Mouse (Mus musculus) stomach, embryonic 16.5 days (tissue): ENCODE measurements around the gene Ctdnep1. TPM values are rescaled to one million over a fixed set of nuclear protein-coding genes. Genes with fewer than 3 reads are reported as not detected.

Source experiments
- ATAC-seq: fragments of 200-750 bp; cut with Nextera tagmentation; 2 replicates; pipeline ENCODE4 v1.8.0; 2017; ENCODE audit warnings: moderate number of reproducible peaks, moderate TSS enrichment; ENCODE audit not compliant: insufficient read depth, low FRiP score
- H3K27ac ChIP-seq: fragments of 300-500 bp; sonication (generic); 2 replicates; pipeline ENCODE4 v1.5.1; 2014; ENCODE audit warnings: low read length
- H3K27me3 ChIP-seq: fragments of 300-500 bp; sonication (generic); 2 replicates; pipeline ENCODE4 v1.6.1; 2014; ENCODE audit warnings: low read length, control low read depth, mixed read lengths; ENCODE audit not compliant: control insufficient read depth, insufficient read depth
- H3K36me3 ChIP-seq: fragments of 300-500 bp; sonication (generic); 2 replicates; pipeline ENCODE4 v1.6.1; 2014; ENCODE audit warnings: low read length; ENCODE audit not compliant: control insufficient read depth, insufficient read depth
- H3K4me1 ChIP-seq: fragments of 300-500 bp; sonication (generic); 2 replicates; pipeline ENCODE4 v1.6.1; 2014; ENCODE audit warnings: low read length, control low read depth, mixed read lengths; ENCODE audit not compliant: control insufficient read depth, insufficient read depth
- H3K4me2 ChIP-seq: fragments of 300-500 bp; sonication (generic); 2 replicates; pipeline ENCODE4 v1.6.1; 2014; ENCODE audit warnings: low read depth, low read length, mixed read lengths
- H3K4me3 ChIP-seq: fragments of 300-500 bp; sonication (generic); replicated peaks from 2 replicates; pipeline ENCODE4 v1.5.1; 2014; ENCODE audit warnings: mild to moderate bottlenecking, low read length
- H3K9ac ChIP-seq: fragments of 300-500 bp; sonication (generic); 2 replicates; pipeline ENCODE4 v1.6.1; 2014; ENCODE audit warnings: low read length
- H3K9me3 ChIP-seq: fragments of 300-500 bp; sonication (generic); replicated peaks from 2 replicates; pipeline ENCODE4 v1.6.1; 2016; ENCODE audit warnings: low read length, control low read depth; ENCODE audit not compliant: control insufficient read depth
- WGBS: fragments of 180-500 bp; shearing (Covaris S2); extraction: QIAGEN DNeasy Blood & Tissue Kit; methylation state at CpG from one replicate; pipeline ENCODE4 v1.1.7; 2014; 5-methylcytosine and 5-hydroxymethylcytosine counted together
- polyA plus RNA-seq: library from polyadenylated mRNA; unstranded; fragments of >200 nt; fragmentation: Nextera tagmentation; extraction: Ambion mirVana; gene quantifications from 2 replicates; pipeline ENCODE4 v1.2.1, GENCODE M21; 2015

Gene Ctdnep1
- polyA plus RNA-seq, 1 experiment from 2014 or later, result 17.5 TPM

DNA sequence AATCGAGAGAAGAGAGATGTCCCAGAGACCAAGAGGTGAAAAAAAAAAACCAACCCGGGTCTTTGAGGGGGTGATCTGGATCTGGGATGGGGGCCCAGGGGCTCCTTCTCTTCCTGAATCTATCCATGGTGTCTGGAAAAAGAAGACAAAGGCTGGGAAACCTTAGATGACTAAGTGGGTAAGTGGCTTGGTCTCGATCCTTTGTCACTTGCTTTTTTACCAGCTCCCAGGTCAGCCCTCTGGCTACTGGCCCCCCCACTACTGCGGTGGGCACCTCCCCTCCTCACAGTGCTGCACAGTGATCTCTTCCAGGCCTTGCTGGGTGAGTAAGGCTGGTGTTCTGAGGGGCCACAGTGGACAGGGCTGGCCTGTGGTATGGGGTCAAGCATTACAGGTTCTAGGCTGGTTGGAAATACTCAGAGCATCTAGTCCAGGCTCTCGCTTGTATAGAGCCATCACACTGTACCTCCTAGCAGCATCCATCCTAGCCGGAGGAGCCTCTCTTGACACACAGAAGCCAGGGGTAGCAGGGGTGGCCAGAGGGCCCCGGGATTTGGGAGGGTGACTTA lies 36.3 kb downstream of the Ctdnep1 start:
- Histone ChIP-seq H3K27me3 (no peaks in the 10 kb centered on the region), H3K9me3 (no peaks in the 10 kb centered on the region), H3K4me1 (peaks cover 38% of the 10 kb centered on the region), H3K9ac (peak overlapping the region; percentile 92; the same call in 1 of the 2 replicates), H3K36me3 (peaks cover 6% of the 10 kb centered on the region), H3K4me2 (no peak overlapping the region), H3K27ac (no peak overlapping the region), H3K4me3 (no peak overlapping the region)
- WGBS, result 44% methylated on average over 7 of the region's 7 CpGs
- no peak for ATAC-seq

DNA sequence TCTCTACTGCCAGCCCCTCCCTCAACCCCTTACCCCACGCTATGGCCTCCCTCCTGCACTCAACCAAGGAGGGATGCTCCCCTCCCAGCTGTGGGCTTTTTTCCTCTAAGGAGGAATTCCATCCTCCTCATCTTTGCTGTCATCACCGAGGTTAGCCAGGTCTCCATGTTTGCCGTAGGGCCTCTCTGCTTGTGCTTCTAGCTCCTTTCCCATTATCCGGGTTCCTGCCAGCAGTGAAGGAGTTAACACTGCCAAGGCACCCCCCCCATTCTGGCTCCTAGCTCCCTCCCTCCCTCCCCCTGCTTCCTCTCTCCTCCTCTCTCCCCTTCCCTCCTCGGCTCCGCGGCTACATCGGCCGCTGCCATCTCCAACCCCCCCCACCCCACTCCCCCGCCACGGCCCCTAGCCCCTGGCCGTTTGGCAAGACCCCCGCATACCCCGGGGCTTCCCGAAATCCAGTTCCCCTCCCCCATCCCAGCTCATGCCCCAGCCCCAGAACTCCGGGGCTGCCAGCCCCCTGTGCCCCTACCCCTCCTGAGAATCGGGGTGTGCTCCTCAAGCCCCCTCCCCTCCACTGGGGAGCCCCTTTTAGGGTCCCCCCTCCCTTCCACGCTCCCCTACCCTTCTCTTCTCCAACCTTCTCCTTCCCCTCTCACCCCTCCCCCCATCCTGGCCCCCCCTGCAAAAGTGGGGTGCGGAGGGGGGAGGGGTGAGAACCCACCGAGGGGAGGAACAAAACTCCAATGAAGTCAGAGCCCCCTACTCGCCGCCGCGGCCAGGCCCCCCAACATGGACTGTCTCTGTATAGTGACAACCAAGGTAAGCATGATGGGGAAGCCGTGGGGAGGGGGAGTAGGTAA lies 37.4 kb downstream of the Ctdnep1 start:
- Histone ChIP-seq H3K4me3 (peak overlapping the region; percentile 68), H3K4me1 (peaks cover 40% of the 10 kb centered on the region), H3K4me2 (peak overlapping the region; percentile 91), H3K27ac (peak overlapping the region; percentile 83), H3K36me3 (no peaks in the 10 kb centered on the region), H3K9ac (peak overlapping the region; percentile 92), H3K9me3 (no peaks in the 10 kb centered on the region), H3K27me3 (no peaks in the 10 kb centered on the region)
- WGBS, result 2% methylated on average over 25 of the region's 25 CpGs
- ATAC-seq, result no peak

DNA sequence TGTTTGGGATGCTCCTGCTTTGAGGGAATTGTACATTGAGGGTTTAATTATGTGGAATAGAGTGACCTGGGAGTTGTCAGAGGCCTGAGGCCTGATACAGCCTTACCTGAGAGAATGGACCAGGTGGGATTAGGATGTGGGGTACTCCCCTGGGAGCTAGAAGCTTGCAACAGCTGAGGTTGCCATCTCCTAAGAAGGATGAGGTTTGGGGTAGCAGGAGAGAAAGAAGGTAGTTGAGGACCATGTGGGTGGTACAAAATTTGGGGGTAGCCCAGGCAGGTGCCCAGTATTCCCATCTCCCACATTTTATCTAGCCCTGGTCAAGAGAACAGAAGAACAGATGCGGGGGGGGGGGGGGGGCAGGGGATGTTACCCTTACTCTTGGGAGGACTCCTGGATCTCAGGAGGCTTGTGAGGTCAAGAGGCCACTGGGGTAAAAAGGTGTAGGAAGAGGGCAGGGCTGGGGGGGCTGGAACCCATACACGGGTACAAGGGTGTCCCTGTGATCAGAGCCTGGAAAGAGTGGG lies 38.6 kb downstream of the Ctdnep1 start:
- Histone ChIP-seq H3K27ac (peak overlapping the region; percentile 72), H3K36me3 (no peaks in the 10 kb centered on the region), H3K4me2 (peak overlapping the region; percentile 91), H3K4me3 (peak overlapping the region; percentile 68), H3K27me3 (no peaks in the 10 kb centered on the region), H3K4me1 (peaks cover 40% of the 10 kb centered on the region), H3K9me3 (no peaks in the 10 kb centered on the region), H3K9ac (peak overlapping the region; percentile 92)
- ATAC-seq, result no peak
- 33% methylated on average over 2 of the region's 2 CpGs for WGBS

DNA sequence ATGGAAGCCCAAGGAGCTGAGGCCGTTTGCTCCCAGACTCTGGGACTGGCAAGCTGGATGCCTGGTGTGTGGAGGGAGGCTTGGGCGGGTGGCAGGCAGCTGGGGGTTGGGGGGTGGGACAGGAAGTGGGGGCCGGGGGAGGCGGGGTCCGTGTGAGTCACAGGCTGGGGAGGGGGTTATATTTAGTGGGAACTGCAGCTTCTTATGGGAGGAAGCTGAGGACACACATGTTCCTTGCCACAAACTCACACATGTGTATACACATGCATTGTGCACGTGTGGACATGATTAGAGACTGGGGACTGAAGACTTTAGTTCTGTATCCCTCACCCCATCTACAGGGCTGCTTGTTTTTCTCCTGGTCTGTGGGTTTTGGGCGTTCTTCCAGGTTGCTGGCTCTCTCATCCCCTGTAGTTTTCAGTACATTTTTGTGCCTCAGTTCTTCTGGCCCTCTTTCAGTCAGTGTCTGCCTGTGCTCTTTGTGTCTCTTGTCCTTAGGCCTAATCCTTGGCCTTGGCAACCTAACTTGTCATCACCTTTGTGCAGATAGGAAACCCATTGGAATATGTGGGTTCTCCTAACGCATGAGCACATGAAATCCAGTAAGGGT lies 39.2 kb downstream of the Ctdnep1 start:
- no peak for ATAC-seq
- no peaks in the 10 kb centered on the region for H3K36me3 ChIP-seq
- peak overlapping the region; percentile 46 for H3K9ac ChIP-seq
- H3K4me2 ChIP-seq, result peak overlapping the region; percentile 91
- peak overlapping the region; percentile 72 for H3K27ac ChIP-seq
- H3K4me1 ChIP-seq, result peaks cover 38% of the 10 kb centered on the region
- no peaks in the 10 kb centered on the region for H3K27me3 ChIP-seq
- no peaks in the 10 kb centered on the region for H3K9me3 ChIP-seq
- WGBS, result 18% methylated on average over 7 of the region's 8 CpGs
- peak overlapping the region; percentile 68 for H3K4me3 ChIP-seq

DNA sequence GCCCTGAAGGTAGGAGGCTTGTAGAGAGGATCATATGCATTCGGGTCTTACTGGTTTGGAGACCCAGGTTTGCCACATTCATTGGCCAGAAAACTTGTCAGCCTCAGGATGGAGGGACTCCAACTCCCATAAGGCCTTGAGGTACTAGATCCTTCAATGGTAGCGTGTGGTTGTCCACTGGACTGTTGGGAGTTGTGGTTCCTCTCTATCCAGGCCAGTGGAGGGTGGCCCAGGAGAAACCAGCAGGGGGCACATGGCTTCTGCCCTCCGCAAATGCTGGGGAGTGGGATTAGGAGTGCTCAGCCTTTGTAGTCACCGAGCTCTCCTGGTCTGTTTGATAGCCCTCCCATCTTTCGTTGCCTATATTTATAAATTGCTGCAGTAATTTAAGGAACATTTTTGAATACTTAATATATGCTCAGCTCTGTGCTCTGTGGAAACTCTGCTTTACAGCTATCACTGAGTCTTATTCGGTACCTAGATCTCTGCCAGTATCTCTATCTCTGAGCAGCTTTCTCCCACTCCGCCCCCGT lies 39.8 kb downstream of the Ctdnep1 start:
- no peaks in the 10 kb centered on the region for H3K9me3 ChIP-seq
- ATAC-seq, result peak; percentile 84
- H3K9ac ChIP-seq, result peak overlapping the region; percentile 62
- H3K4me2 ChIP-seq, result peak overlapping the region; percentile 91
- H3K27ac ChIP-seq, result peak overlapping the region; percentile 72
- under 1% methylated on average over 8 of the region's 8 CpGs for WGBS
- peak overlapping the region; percentile 68 for H3K4me3 ChIP-seq
- H3K27me3 ChIP-seq, result no peaks in the 10 kb centered on the region
- H3K4me1 ChIP-seq, result peaks cover 42% of the 10 kb centered on the region
- no peaks in the 10 kb centered on the region for H3K36me3 ChIP-seq

DNA sequence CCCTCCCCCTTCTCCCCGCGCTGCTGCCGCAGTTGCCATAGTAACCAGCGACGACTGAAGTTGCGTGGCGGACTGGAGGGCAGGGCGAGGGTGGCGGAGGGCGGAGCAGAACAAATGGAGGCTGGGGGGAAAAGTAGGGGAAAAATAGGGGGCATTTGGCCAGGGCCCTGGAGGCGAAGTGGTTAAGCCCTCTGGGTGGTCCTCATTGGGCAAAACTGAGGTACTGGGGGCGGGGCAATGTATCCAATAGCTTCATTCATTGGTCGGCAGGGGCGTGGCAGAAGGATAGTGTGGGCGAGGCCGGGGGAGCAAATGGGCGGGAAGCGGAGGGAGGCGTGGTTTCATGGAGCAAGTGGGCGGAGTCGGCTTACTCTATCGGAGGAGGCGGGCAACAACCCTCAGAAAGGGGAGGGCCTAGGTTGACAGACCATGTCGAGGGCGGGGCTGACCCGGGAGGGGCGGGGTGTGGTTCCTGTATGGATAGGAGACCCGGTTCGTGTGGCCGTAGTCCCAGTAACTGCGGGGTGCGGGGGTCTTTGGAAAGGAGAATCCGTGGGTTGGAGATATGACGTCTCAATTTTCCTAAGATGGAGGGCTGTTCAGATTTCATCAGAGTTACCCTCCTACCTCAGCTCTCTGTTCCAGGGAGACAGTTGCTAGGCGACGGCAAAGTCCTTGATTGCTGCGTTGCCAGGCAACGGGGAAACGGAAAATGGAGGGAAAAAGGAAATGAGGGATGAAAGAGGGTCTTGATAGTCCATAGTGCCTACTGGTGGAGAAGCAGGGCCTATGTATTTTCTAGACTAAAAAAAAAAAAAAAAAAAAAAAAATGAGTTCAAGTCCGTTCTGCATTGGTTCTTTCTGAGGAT lies 40.5 kb downstream of the Ctdnep1 start:
- peak overlapping the region; percentile 68 for H3K4me3 ChIP-seq
- H3K27ac ChIP-seq, result peak overlapping the region; percentile 72
- H3K36me3 ChIP-seq, result no peaks in the 10 kb centered on the region
- peak overlapping the region; percentile 62 for H3K9ac ChIP-seq
- peak overlapping the region; percentile 91 for H3K4me2 ChIP-seq
- peak; percentile 85 for ATAC-seq
- H3K27me3 ChIP-seq, result no peaks in the 10 kb centered on the region
- H3K4me1 ChIP-seq, result peaks cover 49% of the 10 kb centered on the region
- 2% methylated on average over 40 of the region's 40 CpGs for WGBS
- H3K9me3 ChIP-seq, result no peaks in the 10 kb centered on the region

DNA sequence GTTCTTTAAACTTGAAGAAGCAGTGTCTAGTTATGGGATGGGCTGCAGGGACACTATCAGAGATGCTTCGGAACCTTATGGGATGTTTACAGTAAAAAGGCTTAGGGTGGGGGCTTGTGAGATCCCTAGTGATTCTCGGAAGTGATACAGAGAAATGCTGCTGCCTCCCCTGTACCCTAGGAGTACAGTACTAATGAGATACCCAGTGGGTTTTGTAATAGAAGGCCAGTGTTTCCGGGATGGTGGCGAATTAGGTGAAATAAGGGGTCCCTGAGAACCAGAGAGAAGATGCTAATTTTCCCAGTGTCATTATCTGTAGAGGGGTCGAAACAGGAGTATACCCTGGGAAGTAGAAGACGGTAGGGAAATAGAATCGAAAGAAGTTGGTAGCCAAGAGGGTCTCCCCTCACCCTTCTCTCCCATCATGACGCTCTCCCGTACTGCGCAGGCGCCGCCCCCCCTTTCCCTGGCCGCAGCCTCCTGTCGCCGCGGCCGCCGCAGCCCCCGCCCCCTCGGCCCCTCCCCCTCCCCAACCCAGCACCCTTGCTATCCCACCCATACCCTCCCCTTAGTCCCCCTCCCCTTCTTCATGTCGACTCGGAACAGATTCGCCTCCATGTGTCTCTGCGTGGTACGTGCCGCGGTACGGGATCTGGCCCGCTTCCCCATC lies 42.7 kb downstream of the Ctdnep1 start:
- Histone ChIP-seq H3K4me3 (peak overlapping the region; percentile 41), H3K4me1 (peaks cover 59% of the 10 kb centered on the region), H3K27me3 (no peaks in the 10 kb centered on the region), H3K27ac (peak overlapping the region; percentile 34; the same call in 1 of the 2 replicates), H3K4me2 (peak overlapping the region; percentile 57), H3K36me3 (no peaks in the 10 kb centered on the region), H3K9ac (peak overlapping the region; percentile 66), H3K9me3 (no peaks in the 10 kb centered on the region)
- ATAC-seq, result no peak
- WGBS, result 5% methylated on average over 26 of the region's 29 CpGs

DNA sequence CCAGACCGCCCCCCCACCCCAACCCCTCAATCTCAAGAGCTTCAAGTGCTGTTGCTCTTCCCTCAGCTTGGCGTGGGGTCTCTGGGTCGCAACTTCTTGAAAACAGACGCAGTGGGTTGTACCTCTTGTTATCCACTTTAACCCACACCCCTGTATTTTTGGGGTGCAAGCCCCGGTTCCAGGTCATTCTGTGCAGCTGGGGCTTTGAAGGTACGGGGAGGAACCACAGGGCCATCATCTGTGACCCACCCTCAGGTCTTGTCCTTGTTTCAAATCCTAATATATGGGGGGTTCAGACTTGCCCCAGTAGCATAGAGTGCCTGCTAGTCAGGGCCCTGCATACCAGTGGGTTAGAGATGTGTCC lies 43.2 kb downstream of the Ctdnep1 start:
- peak overlapping the region; percentile 34 for H3K27ac ChIP-seq
- no peaks in the 10 kb centered on the region for H3K36me3 ChIP-seq
- peak overlapping the region; percentile 41 for H3K4me3 ChIP-seq
- no peak for ATAC-seq
- H3K9me3 ChIP-seq, result no peaks in the 10 kb centered on the region
- peaks cover 58% of the 10 kb centered on the region for H3K4me1 ChIP-seq
- 15% methylated on average over 6 of the region's 6 CpGs for WGBS
- H3K27me3 ChIP-seq, result no peaks in the 10 kb centered on the region
- H3K9ac ChIP-seq, result peak overlapping the region; percentile 66
- peak overlapping the region; percentile 57 for H3K4me2 ChIP-seq
